Mouse (Mus musculus): ENCODE measurements around the gene Fer1l5.

Fer1l5 gene

DNA sequence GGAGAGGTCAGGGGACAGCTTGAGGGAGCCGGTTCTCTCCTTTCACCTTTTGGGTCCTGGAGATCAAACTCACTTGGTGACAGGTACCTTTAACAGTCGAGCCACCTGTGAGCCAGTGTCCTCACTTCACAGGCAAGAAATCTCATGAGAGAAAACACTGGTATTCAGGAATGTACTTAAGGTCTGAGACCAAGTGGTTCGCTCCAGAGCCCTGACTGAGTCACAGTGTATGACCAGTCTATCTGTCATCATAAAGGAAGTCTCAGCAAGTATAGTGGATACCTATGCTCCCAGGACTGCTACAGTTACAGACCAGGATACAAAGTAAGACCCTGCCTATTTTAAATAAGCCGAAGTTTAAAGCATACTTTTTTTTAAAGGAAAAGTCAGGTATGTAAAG is 60.9 kb downstream of the Fer1l5 start:
- no peak for DNase-seq

DNA sequence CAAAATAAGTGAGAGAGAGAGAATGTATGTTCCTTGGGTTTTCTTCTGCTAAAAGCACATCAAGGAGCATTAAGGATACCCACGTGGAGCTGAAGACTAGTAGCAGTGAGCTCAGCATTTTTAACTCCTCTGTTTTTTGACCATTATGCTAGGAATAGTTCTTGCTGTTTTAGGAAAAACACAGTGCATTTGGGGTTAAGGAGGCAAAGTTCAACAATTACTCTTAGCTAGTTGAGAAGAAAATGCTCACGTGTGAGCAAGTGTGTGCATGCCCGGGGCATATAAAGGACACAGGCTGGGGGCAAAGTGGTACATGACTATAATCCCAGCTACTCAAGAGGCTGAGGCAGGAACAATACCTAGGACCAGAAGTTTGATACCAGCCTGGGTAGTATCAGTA is 61.5 kb downstream of the Fer1l5 start:
- DNase-seq: no peak

- peak; percentile 58 for DNase-seq
Observed at GRCm38 (mm10) chr1:36435071-36435470, 63.0 kb downstream of the Fer1l5 start.

GRCm38 (mm10) chr1:36436515-36436914 is 64.4 kb downstream of the Fer1l5 start:
- no peak for DNase-seq

DNA sequence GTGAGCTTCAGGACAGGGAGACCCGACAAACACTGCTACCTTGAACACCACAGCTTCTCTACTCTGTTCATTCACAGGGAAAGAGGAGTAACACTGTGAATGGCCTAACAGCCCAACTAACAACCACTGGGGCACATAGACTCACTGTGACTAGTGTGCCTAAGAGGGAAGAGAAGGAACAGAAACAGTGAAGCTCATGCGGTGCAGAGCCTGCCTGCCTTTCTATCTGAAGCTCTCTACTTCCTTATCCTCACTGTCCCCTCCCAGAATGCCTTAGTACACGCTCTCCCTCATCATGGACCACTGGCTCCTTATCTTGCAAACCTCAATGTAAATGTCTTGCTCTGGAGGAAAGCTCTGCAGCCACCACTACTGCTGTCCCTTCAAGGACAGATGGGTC is 65.1 kb downstream of the Fer1l5 start:
- no peak for DNase-seq

GRCm38 (mm10) chr1:36441101-36441500 is 69.0 kb downstream of the Fer1l5 start:
- DNase-seq: no peak

DNA sequence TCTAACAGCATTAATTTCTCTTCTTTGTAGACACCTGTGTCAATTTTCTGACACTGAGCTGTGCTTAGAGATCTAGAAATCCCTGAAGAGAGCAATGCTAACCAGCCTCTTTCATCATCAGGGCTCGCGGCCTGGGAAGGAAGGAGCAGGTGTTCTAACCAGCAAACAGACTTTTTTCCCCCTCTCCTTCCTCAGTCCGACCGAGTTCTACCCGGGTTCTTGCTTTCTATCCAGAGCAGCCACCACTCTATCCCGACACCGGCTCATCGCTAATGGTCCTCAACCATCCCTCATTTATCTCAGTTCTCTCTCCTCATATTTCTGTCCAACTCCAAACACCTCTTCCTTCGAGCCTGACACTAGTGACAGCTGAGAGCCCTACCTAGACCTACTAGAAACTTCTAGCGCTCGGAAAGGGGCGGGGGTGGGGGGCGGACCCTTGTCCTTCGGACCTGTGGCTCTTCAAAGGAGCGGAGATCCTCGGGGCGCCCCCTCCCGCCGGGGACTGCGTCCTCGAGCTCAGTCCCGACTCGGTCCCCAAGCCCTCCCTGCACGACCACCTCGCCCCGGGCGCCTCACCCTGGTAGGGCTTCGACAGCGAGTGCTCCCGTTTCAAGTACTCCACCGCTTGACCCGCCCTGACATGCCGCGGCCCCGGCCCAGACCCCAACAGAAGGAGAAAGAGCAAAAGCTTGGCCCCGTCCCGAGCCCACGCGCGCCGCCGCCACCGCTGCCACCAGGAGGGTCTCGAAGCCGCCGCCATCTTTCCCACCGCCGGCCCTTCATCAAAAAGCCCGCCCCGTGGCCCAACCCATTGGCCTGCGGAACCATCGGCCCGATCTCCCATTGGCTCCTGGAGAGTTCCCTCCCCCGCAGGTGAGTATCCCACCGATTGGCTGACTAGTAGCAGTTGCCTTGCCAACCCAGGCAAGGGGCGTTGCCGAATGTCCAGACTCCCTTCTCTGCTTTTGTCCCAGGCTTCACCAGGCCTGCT is 72.7 kb downstream of the Fer1l5 start, which contains the start of gene Lman2l:
Lman2l (minus strand) TSS at position 801 of the 994 bp plus-strand sequence.
- peak; percentile 97 for DNase-seq

- no peak for DNase-seq
Observed at GRCm38 (mm10) chr1:36445508-36445907, 73.4 kb downstream of the Fer1l5 start.

- peak; percentile 33 for DNase-seq
Observed at GRCm38 (mm10) chr1:36446106-36446824, 74.2 kb downstream of the Fer1l5 start.

DNA sequence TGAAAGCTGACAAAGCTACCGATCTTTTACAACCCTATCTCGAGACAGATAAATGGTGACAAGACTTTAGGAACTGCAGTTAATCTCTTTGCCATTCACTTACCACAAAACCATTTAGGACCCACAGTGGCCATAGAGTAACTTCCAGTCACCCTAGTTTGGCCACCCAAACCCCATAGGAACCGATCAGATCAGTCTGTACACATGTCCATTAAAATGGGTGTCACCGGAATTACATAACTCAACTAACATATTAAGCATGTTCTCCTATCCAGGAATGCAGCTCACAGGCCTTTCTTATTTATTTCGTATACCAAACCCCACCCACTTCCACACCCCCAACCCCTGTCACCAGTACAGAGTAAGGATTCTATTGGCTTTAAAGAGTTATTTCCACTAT is 74.8 kb downstream of the Fer1l5 start:
- no peak for DNase-seq

DNA sequence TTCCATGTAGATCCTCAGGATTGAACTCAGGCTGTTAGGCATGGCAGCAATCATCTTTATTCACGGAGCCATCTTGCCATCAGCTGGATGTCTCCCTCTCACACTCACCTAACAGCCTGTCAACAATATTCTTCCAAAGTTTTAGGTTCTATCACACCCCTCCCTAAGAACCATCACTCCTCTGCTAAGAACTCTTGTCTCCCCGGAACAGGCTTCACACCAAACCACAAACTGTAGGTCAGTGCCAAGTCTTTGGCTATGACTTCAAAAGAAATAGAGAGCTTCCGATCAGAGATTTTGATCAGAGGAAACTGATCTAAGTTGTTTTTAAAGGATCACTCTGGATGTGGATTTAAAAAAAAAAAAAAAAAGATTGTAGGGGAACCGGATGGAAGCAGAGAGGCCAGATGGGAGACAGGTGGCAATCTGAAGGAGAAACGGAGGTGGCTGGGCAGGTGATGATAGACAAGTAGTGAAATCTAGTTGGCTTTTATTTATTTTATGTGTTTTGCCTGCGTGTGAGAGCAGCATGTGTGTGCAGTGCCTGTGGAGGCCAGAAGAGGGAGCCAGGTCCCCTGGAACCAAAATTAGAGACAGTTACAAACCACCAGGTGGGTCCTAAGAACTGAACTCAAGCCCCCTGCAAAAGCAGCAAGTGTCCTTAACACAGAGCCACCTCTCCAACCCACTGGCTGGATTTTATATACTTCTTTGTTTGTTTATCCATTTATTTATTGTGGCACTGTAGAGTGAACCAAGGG is 82.1 kb downstream of the Fer1l5 start:
- DNase-seq: no peak

GRCm38 (mm10) chr1:36457388-36458014 is 85.4 kb downstream of the Fer1l5 start:
- no peak for DNase-seq

- no peak for DNase-seq
Observed at GRCm38 (mm10) chr1:36458169-36458568, 86.1 kb downstream of the Fer1l5 start.

DNA sequence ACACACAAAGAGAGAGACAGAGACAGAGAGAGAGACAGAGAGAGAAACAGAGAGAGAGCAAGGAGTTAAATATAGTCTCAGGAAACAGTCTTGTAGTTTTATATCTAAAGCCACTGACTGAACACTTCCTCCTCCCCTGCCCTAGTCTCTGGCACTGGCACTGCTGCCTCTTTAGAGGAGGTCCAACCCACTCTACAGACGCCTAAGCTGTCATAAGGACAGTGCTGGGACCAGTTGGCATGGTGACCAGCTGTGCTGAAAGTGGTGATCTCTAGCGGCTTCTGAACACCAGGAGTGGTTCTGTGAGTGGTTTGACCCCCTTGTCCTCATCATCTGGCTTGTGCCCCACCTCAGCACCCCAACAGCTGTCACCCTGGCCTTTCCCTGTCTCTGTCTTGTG is 89.7 kb downstream of the Fer1l5 start:
- DNase-seq: peak; percentile 28

DNA sequence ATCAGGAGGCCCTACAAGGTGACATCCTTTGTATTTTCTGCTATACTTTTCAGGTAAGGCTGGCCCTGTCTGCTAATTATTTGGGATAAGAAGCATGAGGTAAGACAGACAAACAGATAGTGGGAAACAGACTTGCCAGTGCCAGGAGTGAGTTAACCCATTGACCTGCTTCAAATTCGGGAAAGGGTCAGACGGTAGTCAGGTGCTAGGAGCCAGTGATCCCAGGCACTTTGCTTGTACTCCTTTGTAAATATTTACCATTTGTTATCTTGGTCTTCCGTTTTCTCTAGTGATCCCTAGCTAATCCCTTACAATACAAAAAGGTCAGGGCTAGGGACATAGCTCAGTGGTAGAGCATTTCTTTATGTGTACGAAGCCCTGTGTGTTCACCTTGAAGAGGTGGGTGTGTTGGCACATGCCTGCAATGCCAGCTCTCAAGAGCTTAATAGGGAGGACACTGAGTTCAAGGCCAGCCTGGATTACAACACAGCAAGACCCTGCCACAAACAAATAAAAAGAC is 93.6 kb downstream of the Fer1l5 start:
- no peak for DNase-seq

- DNase-seq: peak; percentile 37
Observed at GRCm38 (mm10) chr1:36467446-36467845, 95.4 kb downstream of the Fer1l5 start.

- no peak for DNase-seq
Observed at GRCm38 (mm10) chr1:36469811-36470444, 97.8 kb downstream of the Fer1l5 start.

GRCm38 (mm10) chr1:36471181-36472105 is 99.4 kb downstream of the Fer1l5 start, which contains the start of gene Cnnm4:
Gene Cnnm4, plus strand, starts transcription at chr1:36471620.
- peak; percentile 92 for DNase-seq
